Mouse (Mus musculus): ENCODE measurements around the gene Tmprss9.

Tmprss9 gene

DNA sequence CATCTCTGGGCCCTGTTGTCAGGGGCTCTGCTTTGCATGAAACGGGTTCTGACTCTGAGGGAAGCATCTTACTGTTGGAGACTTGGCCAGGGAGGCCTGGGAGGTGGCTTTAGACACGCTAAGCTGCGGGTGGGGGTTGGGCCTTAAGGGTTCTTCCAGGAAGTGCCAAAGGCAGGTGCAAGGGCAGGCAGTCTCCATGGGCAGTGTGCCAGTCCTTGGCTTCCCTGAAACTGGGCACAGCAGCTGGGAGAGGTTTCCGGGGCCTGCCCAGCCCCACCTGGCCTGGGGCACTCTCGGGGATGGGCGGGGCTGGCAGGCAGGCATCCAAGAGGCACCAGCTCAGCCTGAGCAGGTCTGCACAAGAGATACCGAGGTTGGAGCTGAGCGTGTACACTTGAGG is 66.0 kb downstream of the Tmprss9 start:
- no peak for DNase-seq (ENCODE audit: low spot score)

DNA sequence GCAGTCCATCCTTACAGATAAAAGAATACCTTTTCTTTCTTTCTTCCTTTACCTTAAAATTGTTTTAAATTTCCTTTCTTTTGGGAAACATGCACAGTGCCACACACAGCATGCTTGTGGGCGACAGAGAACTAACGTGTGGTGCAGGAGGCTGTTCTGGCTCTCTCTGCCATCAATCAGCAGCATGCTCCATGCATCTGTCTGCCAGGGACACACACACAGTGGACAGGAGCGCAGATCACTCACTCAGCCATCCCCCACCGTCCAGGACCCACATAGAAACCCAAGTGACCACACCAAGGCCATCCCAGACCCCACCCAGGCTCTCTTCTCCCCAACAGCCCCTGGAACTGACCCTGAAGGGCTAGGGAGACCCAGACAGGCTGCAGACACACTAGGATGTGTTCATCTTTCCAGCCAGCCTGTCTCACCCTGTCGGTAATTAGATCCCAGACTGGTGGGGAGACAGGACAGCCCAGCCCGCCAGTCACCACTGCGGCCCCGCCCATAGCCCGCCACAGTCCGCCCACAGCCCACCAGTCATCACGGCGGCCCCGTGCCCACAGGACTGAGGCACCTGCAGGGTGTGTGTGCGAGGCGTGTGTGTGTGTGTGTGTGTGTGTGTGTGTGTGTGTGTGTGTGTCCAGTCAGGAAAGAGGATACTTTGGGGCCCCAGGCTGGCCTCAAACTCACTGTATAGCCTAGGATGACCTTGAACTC is 67.3 kb downstream of the Tmprss9 start:
- no peak for DNase-seq (ENCODE audit: low spot score)

DNA sequence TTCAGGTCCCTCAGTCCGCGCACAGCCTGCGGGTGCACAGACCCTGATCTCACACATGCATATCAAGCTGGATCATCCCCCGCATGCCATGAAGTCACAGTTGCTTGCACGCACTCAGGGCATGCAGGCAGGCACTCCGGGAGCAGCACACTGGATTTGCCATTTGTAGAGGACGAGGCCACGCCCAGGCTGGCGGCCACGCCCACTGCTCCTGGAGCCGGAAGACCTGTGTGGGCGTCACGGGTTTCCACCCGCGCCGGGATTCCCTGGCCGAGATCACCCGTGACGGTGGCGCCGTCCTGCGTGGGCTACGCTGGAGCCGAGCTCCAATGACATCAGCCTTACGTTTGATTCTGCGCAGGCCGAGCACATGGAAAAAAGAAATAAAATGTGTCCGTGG is 68.0 kb downstream of the Tmprss9 start:
- DNase-seq (ENCODE audit: low spot score) = peak; percentile 29

DNA sequence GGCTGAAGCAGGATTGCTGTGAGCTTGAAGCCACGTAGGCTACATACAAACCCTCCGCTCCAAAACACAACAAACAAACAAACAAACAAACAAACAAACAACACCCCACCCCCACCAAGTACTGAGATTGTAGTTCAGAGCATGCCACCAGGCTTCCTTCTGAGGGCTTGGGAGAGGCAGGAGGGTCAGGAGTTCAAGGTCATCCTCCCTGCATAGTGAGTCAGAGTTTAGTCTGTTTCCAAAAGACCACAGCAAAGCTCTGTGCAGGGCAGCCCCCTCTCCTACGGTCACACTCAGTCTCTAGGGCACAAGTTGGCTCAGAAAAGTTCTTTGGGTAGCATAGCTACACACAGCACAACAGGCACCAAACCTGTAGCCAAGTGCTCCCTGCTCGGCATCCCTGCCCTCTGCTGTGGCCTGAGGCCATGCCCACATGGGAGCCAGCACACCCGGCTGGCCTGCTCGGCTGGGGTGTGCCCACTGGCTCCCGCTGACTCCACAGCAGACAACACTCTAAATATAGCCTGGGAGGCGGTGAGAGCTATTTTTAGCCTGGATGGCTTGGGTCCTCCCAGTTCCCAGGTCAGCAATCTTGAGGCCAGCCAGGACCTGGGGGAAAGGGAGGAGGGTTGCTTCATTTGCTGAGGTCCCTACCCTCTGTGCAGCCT is 68.8 kb downstream of the Tmprss9 start:
- DNase-seq (ENCODE audit: low spot score) = peak; percentile 89

DNA sequence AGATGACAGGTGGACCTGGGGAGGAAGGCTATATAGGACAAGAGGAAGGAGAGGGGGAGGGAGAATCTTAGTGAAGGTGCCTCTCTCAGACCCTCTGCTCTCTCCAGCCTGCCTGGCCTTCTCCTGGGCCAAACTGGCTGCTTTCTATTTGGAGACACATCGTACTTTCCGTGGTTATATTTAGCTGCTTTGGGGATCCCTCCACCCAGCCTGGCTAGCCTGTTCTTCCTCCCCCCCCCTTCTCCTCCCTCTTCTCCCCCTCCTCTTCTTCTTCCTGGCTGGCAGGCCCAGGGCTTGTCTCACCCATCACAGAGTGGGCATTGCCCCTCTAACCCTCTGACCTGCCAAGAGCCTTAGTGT is 69.3 kb downstream of the Tmprss9 start:
- no peak for DNase-seq (ENCODE audit: low spot score)

DNA sequence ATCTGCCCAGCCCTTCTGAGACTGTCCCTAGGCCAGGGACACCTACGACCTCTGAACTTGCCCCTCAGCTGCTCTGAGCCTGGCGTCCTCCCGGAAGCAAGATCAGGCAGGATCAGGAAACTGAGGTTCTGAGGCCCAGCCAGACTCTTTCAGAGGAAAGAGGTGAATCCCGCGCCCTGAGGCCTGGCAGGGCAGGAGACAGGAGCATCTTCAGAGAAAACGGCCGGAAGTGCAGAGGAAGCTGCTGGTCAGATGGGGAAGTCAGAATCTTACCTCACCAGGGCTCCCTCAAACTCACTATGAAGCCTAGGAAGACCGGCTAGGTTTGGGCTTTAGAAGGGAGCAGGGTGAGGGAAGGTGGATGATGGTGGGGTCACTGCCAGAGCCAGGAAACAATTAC is 71.3 kb downstream of the Tmprss9 start:
- DNase-seq (ENCODE audit: low spot score) = no peak

DNA sequence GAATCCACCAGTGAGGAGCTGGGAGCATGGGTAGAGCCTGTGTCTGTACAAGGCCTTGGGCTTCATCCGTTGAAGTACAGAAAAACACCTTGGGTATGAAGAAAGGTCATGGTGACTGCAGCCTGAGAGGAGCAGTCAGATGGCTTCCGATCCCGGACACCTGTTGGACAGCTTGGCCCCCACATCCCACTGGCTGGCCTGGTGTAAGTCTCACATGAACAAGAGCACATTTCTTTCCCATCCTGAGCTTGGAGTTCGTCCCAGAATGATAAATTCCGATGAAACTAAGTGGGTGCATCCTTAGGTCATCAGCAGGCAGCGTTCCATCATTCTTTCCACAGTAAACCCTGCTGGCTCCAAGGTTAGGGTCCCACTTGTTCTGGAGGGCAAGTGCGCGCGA is 72.1 kb downstream of the Tmprss9 start:
- DNase-seq (ENCODE audit: low spot score) = no peak

DNA sequence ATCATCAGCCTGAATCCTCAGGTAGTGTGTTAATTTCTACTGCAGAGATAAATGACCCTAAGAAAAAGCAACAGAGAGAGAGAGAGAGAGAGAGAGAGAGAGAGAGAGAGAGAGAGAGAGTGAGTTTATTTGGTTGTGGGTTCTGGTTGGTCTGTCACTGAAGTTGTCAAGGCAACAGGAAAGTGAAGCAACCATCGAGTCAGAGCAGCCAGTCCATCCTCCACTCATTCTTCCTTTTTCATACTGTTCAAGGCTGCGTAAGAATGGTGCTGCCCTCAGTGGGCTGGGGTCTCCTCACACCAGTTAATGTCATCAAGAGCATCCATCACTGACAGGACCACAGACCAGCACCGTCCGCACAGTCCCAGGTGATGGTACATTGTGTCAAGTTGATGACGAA is 72.6 kb downstream of the Tmprss9 start:
- DNase-seq (ENCODE audit: low spot score) = no peak

DNA sequence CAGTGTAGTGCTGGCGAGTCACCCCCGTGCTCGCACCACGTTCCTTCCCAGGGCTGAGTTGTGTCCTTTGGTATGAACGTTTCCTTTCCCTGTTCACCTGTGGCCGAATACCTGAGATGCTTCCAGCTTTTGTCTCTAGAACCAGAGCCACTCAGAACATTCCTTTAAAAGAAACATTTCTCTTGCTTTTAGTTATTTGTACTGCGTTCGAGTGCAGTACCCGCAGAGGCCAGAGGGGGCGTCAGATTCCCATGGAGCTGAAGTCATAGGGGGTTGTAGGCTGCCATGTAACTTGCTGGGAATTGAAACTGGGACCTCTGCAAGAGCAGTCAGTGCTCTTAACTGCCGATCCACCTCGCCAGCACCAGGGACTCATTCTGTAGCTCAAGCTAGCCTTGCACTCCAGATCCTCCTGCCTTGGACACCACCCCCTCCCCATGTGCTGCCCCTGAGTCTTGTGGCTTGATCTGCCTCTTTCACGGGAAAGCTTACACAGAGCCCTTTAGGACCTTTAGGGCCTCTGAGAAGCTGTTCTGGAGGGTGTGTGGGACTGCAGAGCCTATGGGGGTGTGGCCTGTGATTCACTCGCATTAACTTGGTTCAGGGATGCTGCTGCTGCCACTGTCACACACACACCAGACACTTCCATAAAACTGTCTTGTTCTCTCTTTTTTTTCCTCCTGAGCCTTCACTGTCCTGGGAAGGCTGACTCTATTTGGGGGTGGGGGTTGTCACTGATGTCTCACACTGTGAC is 75.2 kb downstream of the Tmprss9 start:
- DNase-seq (ENCODE audit: low spot score) = no peak

DNA sequence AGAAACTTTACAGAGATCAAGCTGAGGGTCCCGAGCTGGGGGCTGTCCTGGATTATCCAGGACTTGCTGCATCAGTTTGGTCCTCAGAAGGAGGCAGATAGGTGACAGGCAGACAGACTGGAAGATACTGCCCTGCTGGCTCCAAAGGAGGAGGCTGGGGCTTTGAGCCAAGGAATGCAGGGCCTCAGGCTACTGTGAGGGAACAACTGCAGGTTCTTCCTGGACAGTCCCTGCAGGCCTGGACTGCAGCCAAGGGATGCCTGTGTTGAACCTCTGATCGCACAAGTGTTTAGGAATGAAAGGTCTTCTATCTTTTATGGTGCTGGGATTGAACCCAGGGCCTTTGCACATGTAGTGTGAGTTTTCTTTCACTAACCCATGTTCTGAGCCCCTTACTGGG is 76.2 kb downstream of the Tmprss9 start:
- DNase-seq (ENCODE audit: low spot score) = no peak

DNA sequence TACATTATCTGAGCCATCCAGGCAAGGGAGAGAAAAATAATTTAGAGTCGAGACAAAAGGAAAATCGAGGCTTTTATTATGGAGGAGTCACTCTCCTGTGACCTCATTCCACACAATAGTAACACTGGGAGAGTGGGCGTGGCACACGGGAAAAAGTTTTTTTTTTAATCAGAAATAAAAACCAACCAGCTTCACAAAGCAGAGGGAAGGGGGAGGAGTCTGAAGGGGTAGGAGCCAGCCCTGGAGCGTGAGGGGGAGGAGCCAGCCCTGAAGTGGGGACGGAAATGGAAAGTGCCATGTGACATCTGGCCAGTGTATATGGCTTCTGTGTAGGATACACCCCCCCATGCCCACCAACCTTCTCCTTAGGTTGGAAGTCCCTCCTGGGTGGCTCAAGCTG is 76.9 kb downstream of the Tmprss9 start:
- no peak for DNase-seq (ENCODE audit: low spot score)

DNA sequence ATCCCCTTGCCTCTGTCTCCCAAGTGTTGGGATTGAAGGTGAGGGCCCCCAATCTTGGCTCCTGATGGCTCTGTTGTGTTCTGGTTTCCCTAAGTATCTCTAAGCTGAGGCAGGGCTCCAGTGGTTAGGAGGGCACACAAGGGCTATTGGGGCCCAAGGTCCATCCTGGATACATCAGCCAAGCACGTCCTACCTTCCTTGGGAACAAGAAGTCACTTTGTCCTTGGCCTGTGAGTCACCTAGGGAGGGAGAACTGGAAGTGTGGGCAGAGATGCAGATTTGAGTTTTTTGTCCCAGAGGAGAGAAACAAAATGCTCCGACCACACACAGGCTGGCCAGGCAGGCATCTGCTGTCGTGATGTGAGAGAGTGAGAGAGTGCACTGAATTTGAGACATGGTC is 77.4 kb downstream of the Tmprss9 start:
- DNase-seq (ENCODE audit: low spot score) = no peak
